Mouse (Mus musculus): Measurements from ENCODE around the gene 2510009E07Rik.

- TF ChIP-seq POLR2A (IDR thresholded peaks at IDR 0.05; ENCODE audit: insufficient read depth, low read depth, low read length) = no peak
- TF ChIP-seq CTCF (IDR thresholded peaks at IDR 0.05) = no peak
These were observed 39.2 kb downstream of the 2510009E07Rik start for GRCm38 (mm10) chr16:21655291-21655690.

All from heart, adult 2 months (tissue).